8 mouse cellular contexts compared by ENCODE assay signal in the genomic region with DNA sequence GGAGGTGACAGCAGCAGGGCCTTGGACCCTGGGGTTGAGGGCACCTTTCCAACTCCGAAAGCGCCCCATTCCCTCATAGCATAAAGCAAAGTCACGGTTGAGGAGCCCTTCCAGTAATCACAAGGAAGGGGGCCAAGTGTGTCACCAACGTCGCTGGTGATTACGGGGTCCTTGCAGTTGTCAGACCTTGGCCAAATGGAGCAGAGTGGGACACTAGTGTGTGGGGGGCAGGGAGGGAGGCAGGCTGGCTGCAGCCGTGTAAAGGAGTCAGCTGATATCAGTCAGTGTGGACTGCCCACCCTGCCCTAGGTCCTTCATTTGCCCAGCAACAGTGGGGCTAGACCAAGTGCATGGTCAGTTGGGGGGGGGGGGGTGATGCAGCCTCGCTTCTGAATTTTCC. TPM values are rescaled to one million over a fixed set of nuclear protein-coding genes. Genes with fewer than 3 reads are reported as not detected.
DNase-seq lines count a peak whose midpoint lies in the region; ATAC-seq lines count a peak whose summit lies in the region.

No protein-coding gene starts in this region.

- peak overlapping the region; percentile 82 for H3K4me3 ChIP-seq in lung, embryonic 16.5 days (ENCODE audit: low read length)
- H3K4me3 ChIP-seq in forebrain, embryonic 12.5 days (replicated peaks) = peak overlapping the region; percentile 73
- H3K4me3 ChIP-seq in limb, embryonic 11.5 days (ENCODE audit: low read depth, low read length) = peak overlapping the region; percentile 91
- H3K4me3 ChIP-seq in neural tube, embryonic 15.5 days (replicated peaks) = peak overlapping the region; percentile 61

- ATAC-seq in lung, embryonic 16.5 days (ENCODE audit: low read depth) = peak; percentile 24
- ATAC-seq in forebrain, embryonic 12.5 days (ENCODE audit: low FRiP score) = peak; percentile 32
- ATAC-seq in limb, embryonic 11.5 days (ENCODE audit: insufficient number of reproducible peaks, low FRiP score, low TSS enrichment, low read depth) = peak; percentile 45; the same call in 1 of the 2 replicates
- peak; percentile 49 for ATAC-seq in neural tube, embryonic 15.5 days (ENCODE audit: low FRiP score)

- H3K4me2 ChIP-seq in lung, embryonic 16.5 days (ENCODE audit: low read depth, low read length) = peak overlapping the region; percentile 78
- H3K4me2 ChIP-seq in forebrain, embryonic 12.5 days = peak overlapping the region; percentile 88
- H3K4me2 ChIP-seq in limb, embryonic 11.5 days (ENCODE audit: low read depth, severe bottlenecking) = peak overlapping the region; percentile 82
- peak overlapping the region; percentile 79 for H3K4me2 ChIP-seq in neural tube, embryonic 15.5 days

- H3K4me1 ChIP-seq in lung, embryonic 16.5 days (replicated peaks; ENCODE audit: control insufficient read depth, insufficient read depth, low read length) = peaks cover 31% of the 10 kb centered on the region
- peaks cover 44% of the 10 kb centered on the region for H3K4me1 ChIP-seq in forebrain, embryonic 12.5 days
- H3K4me1 ChIP-seq in limb, embryonic 11.5 days (ENCODE audit: control insufficient read depth, insufficient read depth, low read length) = peaks cover 16% of the 10 kb centered on the region; the same call in 1 of the 2 replicates
- peaks cover 41% of the 10 kb centered on the region for H3K4me1 ChIP-seq in neural tube, embryonic 15.5 days

- peaks cover 37% of the 10 kb centered on the region for H3K36me3 ChIP-seq in lung, embryonic 16.5 days (ENCODE audit: control insufficient read depth, insufficient read depth, low read length)
- H3K36me3 ChIP-seq in forebrain, embryonic 12.5 days (replicated peaks) = peaks cover 69% of the 10 kb centered on the region
- peaks cover 32% of the 10 kb centered on the region for H3K36me3 ChIP-seq in limb, embryonic 11.5 days (ENCODE audit: control insufficient read depth, insufficient read depth, low read length)
- peaks cover 53% of the 10 kb centered on the region for H3K36me3 ChIP-seq in neural tube, embryonic 15.5 days

- peak overlapping the region; percentile 89 for H3K9ac ChIP-seq in lung, embryonic 16.5 days (ENCODE audit: low read length)
- H3K9ac ChIP-seq in forebrain, embryonic 12.5 days = no peak overlapping the region
- H3K9ac ChIP-seq in limb, embryonic 11.5 days (ENCODE audit: low read length) = no peak overlapping the region
- peak overlapping the region; percentile 84; the same call in 1 of the 2 replicates for H3K9ac ChIP-seq in neural tube, embryonic 15.5 days (replicated peaks)

- no peaks in the 10 kb centered on the region for H3K27me3 ChIP-seq in lung, embryonic 16.5 days (ENCODE audit: control insufficient read depth, insufficient read depth, low read depth, low read length)
- H3K27me3 ChIP-seq in forebrain, embryonic 12.5 days = no peaks in the 10 kb centered on the region
- H3K27me3 ChIP-seq in limb, embryonic 11.5 days (ENCODE audit: control insufficient read depth, insufficient read depth, low read length) = no peaks in the 10 kb centered on the region
- no peaks in the 10 kb centered on the region for H3K27me3 ChIP-seq in neural tube, embryonic 15.5 days (replicated peaks)

- no peaks in the 10 kb centered on the region for H3K9me3 ChIP-seq in lung, embryonic 16.5 days (ENCODE audit: control insufficient read depth, low read length)
- no peaks in the 10 kb centered on the region for H3K9me3 ChIP-seq in forebrain, embryonic 12.5 days
- H3K9me3 ChIP-seq in limb, embryonic 11.5 days (ENCODE audit: control insufficient read depth, low read length) = no peaks in the 10 kb centered on the region
- no peaks in the 10 kb centered on the region for H3K9me3 ChIP-seq in neural tube, embryonic 15.5 days (replicated peaks)

- WGBS in lung, embryonic 16.5 days = 27% methylated on average over 8 of the region's 8 CpGs
- WGBS in forebrain, embryonic 12.5 days = 45% methylated on average over 8 of the region's 8 CpGs
- WGBS in limb, embryonic 11.5 days = 34% methylated on average over 8 of the region's 8 CpGs
- WGBS in neural tube, embryonic 15.5 days = 42% methylated on average over 8 of the region's 8 CpGs

- no peak for DNase-seq in lung, postnatal 25 days (ENCODE audit: low spot score)
- no peak for DNase-seq in limb, embryonic 11.5 days (ENCODE audit: low spot score)
- DNase-seq in left cerebral cortex, adult 8-10 months (ENCODE audit: low spot score in 2 of 2) = no peak
- DNase-seq in embryo, embryonic 10.5 days (ENCODE audit: low spot score) = no peak
- DNase-seq in B cell, adult 2 months = no peak

- peak overlapping the region; percentile 54 for H3K27ac ChIP-seq in lung, embryonic 16.5 days (ENCODE audit: low read length)
- peak overlapping the region; percentile 88 for H3K27ac ChIP-seq in forebrain, embryonic 12.5 days
- no peak overlapping the region for H3K27ac ChIP-seq in limb, embryonic 11.5 days (replicated peaks; ENCODE audit: low read depth, low read length)
- peak overlapping the region; percentile 89 for H3K27ac ChIP-seq in neural tube, embryonic 15.5 days (replicated peaks)

RNA-seq across cellular contexts. Expression of gene Tpi1, which starts 0.4 kb away (rescaled TPM):
- polyA plus RNA-seq in lung, embryonic 16.5 days (2015; fragmentation: Nextera tagmentation; extraction: Ambion mirVana) = 680 and 700 TPM in 2 replicates
- polyA plus RNA-seq in forebrain, embryonic 12.5 days (2016; fragmentation: Nextera tagmentation; extraction: Ambion mirVana) = 559 and 592 TPM in 2 replicates
- 724 and 825 TPM in 2 replicates for polyA plus RNA-seq in limb, embryonic 11.5 days (2014; fragmentation: Nextera tagmentation; extraction: Ambion mirVana)
- 481 and 545 TPM in 2 replicates for polyA plus RNA-seq in neural tube, embryonic 15.5 days (2015; fragmentation: Nextera tagmentation; extraction: Ambion mirVana)
- total RNA-seq in left cerebral cortex, adult 8-10 months (2022) = 100 to 1,000 TPM; 794 to 847 (median 813) TPM

RNA-seq across cellular contexts. Expression of gene Spsb2, which starts 6.0 kb away (rescaled TPM):
- polyA plus RNA-seq in lung, embryonic 16.5 days (2015; fragmentation: Nextera tagmentation; extraction: Ambion mirVana) = 13.6 and 14.2 TPM in 2 replicates
- polyA plus RNA-seq in forebrain, embryonic 12.5 days (2016; fragmentation: Nextera tagmentation; extraction: Ambion mirVana) = 4.5 and 7.7 TPM in 2 replicates
- 5.3 and 5.5 TPM in 2 replicates for polyA plus RNA-seq in limb, embryonic 11.5 days (2014; fragmentation: Nextera tagmentation; extraction: Ambion mirVana)
- 7.9 and 9.2 TPM in 2 replicates for polyA plus RNA-seq in neural tube, embryonic 15.5 days (2015; fragmentation: Nextera tagmentation; extraction: Ambion mirVana)
- 1 to 10 TPM; 4.0 to 5.8 (median 5.0) TPM for total RNA-seq in left cerebral cortex, adult 8-10 months (2022)

RNA-seq across cellular contexts. Expression of gene Usp5, which starts 14.8 kb away (rescaled TPM):
- 138 and 139 TPM in 2 replicates for polyA plus RNA-seq in lung, embryonic 16.5 days (2015; fragmentation: Nextera tagmentation; extraction: Ambion mirVana)
- polyA plus RNA-seq in forebrain, embryonic 12.5 days (2016; fragmentation: Nextera tagmentation; extraction: Ambion mirVana) = 199 and 221 TPM in 2 replicates
- 152 and 153 TPM in 2 replicates for polyA plus RNA-seq in limb, embryonic 11.5 days (2014; fragmentation: Nextera tagmentation; extraction: Ambion mirVana)
- 190 and 199 TPM in 2 replicates for polyA plus RNA-seq in neural tube, embryonic 15.5 days (2015; fragmentation: Nextera tagmentation; extraction: Ambion mirVana)
- 100 to 1,000 TPM; 200 to 215 (median 204) TPM for total RNA-seq in left cerebral cortex, adult 8-10 months (2022)

RNA-seq across cellular contexts. Expression of gene Cdca3, which starts 14.9 kb away (rescaled TPM):
- 175 and 176 TPM in 2 replicates for polyA plus RNA-seq in lung, embryonic 16.5 days (2015; fragmentation: Nextera tagmentation; extraction: Ambion mirVana)
- 233 and 244 TPM in 2 replicates for polyA plus RNA-seq in forebrain, embryonic 12.5 days (2016; fragmentation: Nextera tagmentation; extraction: Ambion mirVana)
- 243 and 249 TPM in 2 replicates for polyA plus RNA-seq in limb, embryonic 11.5 days (2014; fragmentation: Nextera tagmentation; extraction: Ambion mirVana)
- 23.7 and 52.8 TPM in 2 replicates for polyA plus RNA-seq in neural tube, embryonic 15.5 days (2015; fragmentation: Nextera tagmentation; extraction: Ambion mirVana)
- 1 to 10 TPM in 1 of 4 experiments, under 1 TPM in 3; 0.49 to 1.0 (median 0.80) TPM for total RNA-seq in left cerebral cortex, adult 8-10 months (2022)

RNA-seq across cellular contexts. Expression of gene Gnb3, which starts 25.6 kb away (rescaled TPM):
- polyA plus RNA-seq in lung, embryonic 16.5 days (2015; fragmentation: Nextera tagmentation; extraction: Ambion mirVana) = 0.29 and 0.34 TPM in 2 replicates
- polyA plus RNA-seq in forebrain, embryonic 12.5 days (2016; fragmentation: Nextera tagmentation; extraction: Ambion mirVana) = 0.67 and 1.1 TPM in 2 replicates
- polyA plus RNA-seq in limb, embryonic 11.5 days (2014; fragmentation: Nextera tagmentation; extraction: Ambion mirVana) = 0.40 and 0.43 TPM in 2 replicates
- 0.69 and 0.70 TPM in 2 replicates for polyA plus RNA-seq in neural tube, embryonic 15.5 days (2015; fragmentation: Nextera tagmentation; extraction: Ambion mirVana)
- total RNA-seq in left cerebral cortex, adult 8-10 months (2022) = under 1 TPM in 3 of 4 experiments, not detected in 1; 0.20 to 0.87 (median 0.53) TPM

Comparison
In these comparisons a context has a peak if more than half of its experiments do, and no peak if none do; other contexts are left out.
1. H3K9ac ChIP-seq: peak in lung, embryonic 16.5 days (single experiment) and neural tube, embryonic 15.5 days (single experiment); none in forebrain, embryonic 12.5 days (single experiment) and limb, embryonic 11.5 days (single experiment).
2. Peak in every context shown above with its lines, with median percentiles within 50 percentile points of each other: ATAC-seq, H3K4me2 ChIP-seq and H3K4me3 ChIP-seq.